Mouse (Mus musculus): ENCODE data around the gene Dlg2. TPM values are rescaled to one million over a fixed set of nuclear protein-coding genes. Genes with fewer than 3 reads are reported as not detected.

Dlg2 gene
- polyA plus RNA-seq, 1 experiment, result 0.85 TPM

- Histone ChIP-seq H3K9ac (ENCODE audit: low read depth, poor library complexity, severe bottlenecking) (no peak overlapping the region), H3K27ac (ENCODE audit: insufficient read depth, low read length) (no peak overlapping the region), H3K27me3 (ENCODE audit: control insufficient read depth, insufficient read depth, low read length, poor library complexity, severe bottlenecking) (peaks cover 1% of the 10 kb centered on the region; the same call in 1 of the 2 replicates), H3K4me3 (ENCODE audit: low read depth, low read length) (no peak overlapping the region), H3K36me3 (ENCODE audit: control insufficient read depth, insufficient read depth, low read length, poor library complexity, severe bottlenecking) (no peaks in the 10 kb centered on the region), H3K4me1 (ENCODE audit: control insufficient read depth, insufficient read depth, low read length) (no peaks in the 10 kb centered on the region), H3K9me3 (replicated peaks; ENCODE audit: control insufficient read depth, insufficient read depth, low read length, poor library complexity, severe bottlenecking) (no peaks in the 10 kb centered on the region)
- no peak for TF ChIP-seq CTCF (IDR thresholded peaks at IDR 0.05; ENCODE audit: low read depth, low read length)
- TF ChIP-seq EP300 (IDR thresholded peaks at IDR 0.05; ENCODE audit: insufficient read depth, low read depth, low read length), result no peak
- no peak for TF ChIP-seq POLR2A (IDR thresholded peaks at IDR 0.05; ENCODE audit: insufficient read depth, low read length)
These were observed 410.7 kb downstream of the Dlg2 start for GRCm38 (mm10) chr7:90887007-90887720.

DNA sequence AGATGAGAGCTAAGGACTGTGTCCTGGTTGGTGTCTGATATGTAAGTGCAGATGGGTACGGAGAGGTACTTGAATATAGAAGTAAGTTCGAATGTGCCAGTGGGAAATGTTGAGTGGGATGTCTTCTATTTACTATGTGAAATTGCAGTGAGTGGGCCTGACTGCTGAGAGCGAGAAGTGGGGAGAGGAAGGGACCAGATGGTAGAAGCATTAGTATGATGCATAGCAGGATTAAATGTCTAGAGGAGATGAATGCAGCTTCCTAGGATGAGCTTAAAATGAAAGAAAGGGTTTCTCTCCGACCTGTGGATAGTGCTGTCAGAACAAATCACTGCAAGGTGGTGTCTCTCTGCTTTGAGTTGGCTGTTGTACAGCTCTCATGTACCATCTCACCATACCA lies 451.0 kb downstream of the Dlg2 start:
- H3K9me3 ChIP-seq (replicated peaks; ENCODE audit: control insufficient read depth, insufficient read depth, low read length, poor library complexity, severe bottlenecking), result no peaks in the 10 kb centered on the region
- no peak overlapping the region for H3K27ac ChIP-seq (ENCODE audit: insufficient read depth, low read length)
- no peaks in the 10 kb centered on the region for H3K27me3 ChIP-seq (ENCODE audit: control insufficient read depth, insufficient read depth, low read length, poor library complexity, severe bottlenecking)
- no peak overlapping the region for H3K9ac ChIP-seq (ENCODE audit: low read depth, poor library complexity, severe bottlenecking)
- no peak for TF ChIP-seq EP300 (IDR thresholded peaks at IDR 0.05; ENCODE audit: insufficient read depth, low read depth, low read length)
- TF ChIP-seq POLR2A (IDR thresholded peaks at IDR 0.05; ENCODE audit: insufficient read depth, low read length), result no peak
- TF ChIP-seq CTCF (IDR thresholded peaks at IDR 0.05; ENCODE audit: low read depth, low read length), result no peak
- H3K4me1 ChIP-seq (ENCODE audit: control insufficient read depth, insufficient read depth, low read length), result no peaks in the 10 kb centered on the region
- H3K4me3 ChIP-seq (ENCODE audit: low read depth, low read length), result no peak overlapping the region
- H3K36me3 ChIP-seq (ENCODE audit: control insufficient read depth, insufficient read depth, low read length, poor library complexity, severe bottlenecking), result no peaks in the 10 kb centered on the region

DNA sequence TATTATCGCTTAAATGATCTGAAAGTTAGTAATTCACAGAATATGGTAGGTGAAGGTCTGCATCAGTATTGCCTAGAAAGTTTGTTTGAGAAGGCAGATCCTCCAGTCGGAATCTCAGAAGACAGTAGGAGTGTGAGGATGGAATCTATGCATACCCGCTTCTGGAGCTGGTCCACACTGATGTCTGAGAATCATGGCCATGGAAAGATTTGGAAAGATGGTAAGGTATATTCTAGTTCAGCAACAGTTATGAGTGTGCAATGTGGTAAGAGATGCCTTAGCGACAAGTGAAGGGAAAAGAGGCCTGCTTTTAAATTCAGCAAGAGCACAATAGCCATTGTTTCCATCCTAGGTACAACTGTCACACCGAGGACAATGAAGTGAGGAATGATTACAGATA lies 464.3 kb downstream of the Dlg2 start:
- no peaks in the 10 kb centered on the region for H3K36me3 ChIP-seq (ENCODE audit: control insufficient read depth, insufficient read depth, low read length, poor library complexity, severe bottlenecking)
- H3K4me1 ChIP-seq (ENCODE audit: control insufficient read depth, insufficient read depth, low read length), result no peaks in the 10 kb centered on the region
- TF ChIP-seq EP300 (IDR thresholded peaks at IDR 0.05; ENCODE audit: insufficient read depth, low read depth, low read length) (no peak), POLR2A (IDR thresholded peaks at IDR 0.05; ENCODE audit: insufficient read depth, low read length) (no peak), CTCF (IDR thresholded peaks at IDR 0.05; ENCODE audit: low read depth, low read length) (no peak)
- no peak overlapping the region for H3K27ac ChIP-seq (ENCODE audit: insufficient read depth, low read length)
- H3K9me3 ChIP-seq (replicated peaks; ENCODE audit: control insufficient read depth, insufficient read depth, low read length, poor library complexity, severe bottlenecking), result no peaks in the 10 kb centered on the region
- no peak overlapping the region for H3K4me3 ChIP-seq (ENCODE audit: low read depth, low read length)
- no peaks in the 10 kb centered on the region for H3K27me3 ChIP-seq (ENCODE audit: control insufficient read depth, insufficient read depth, low read length, poor library complexity, severe bottlenecking)
- no peak overlapping the region for H3K9ac ChIP-seq (ENCODE audit: low read depth, poor library complexity, severe bottlenecking)

GRCm38 (mm10) chr7:90947073-90947472 lies 470.6 kb downstream of the Dlg2 start:
- TF ChIP-seq POLR2A (IDR thresholded peaks at IDR 0.05; ENCODE audit: insufficient read depth, low read length), result no peak
- no peak for TF ChIP-seq CTCF (IDR thresholded peaks at IDR 0.05; ENCODE audit: low read depth, low read length)
- TF ChIP-seq EP300 (IDR thresholded peaks at IDR 0.05; ENCODE audit: insufficient read depth, low read depth, low read length), result no peak
- H3K9me3 ChIP-seq (replicated peaks; ENCODE audit: control insufficient read depth, insufficient read depth, low read length, poor library complexity, severe bottlenecking), result no peaks in the 10 kb centered on the region
- no peak overlapping the region for H3K27ac ChIP-seq (ENCODE audit: insufficient read depth, low read length)
- no peaks in the 10 kb centered on the region for H3K4me1 ChIP-seq (ENCODE audit: control insufficient read depth, insufficient read depth, low read length)
- H3K36me3 ChIP-seq (ENCODE audit: control insufficient read depth, insufficient read depth, low read length, poor library complexity, severe bottlenecking), result no peaks in the 10 kb centered on the region
- H3K27me3 ChIP-seq (ENCODE audit: control insufficient read depth, insufficient read depth, low read length, poor library complexity, severe bottlenecking), result no peaks in the 10 kb centered on the region
- H3K4me3 ChIP-seq (ENCODE audit: low read depth, low read length), result no peak overlapping the region
- H3K9ac ChIP-seq (ENCODE audit: low read depth, poor library complexity, severe bottlenecking), result no peak overlapping the region

- TF ChIP-seq CTCF (IDR thresholded peaks at IDR 0.05; ENCODE audit: low read depth, low read length) (no peak), POLR2A (IDR thresholded peaks at IDR 0.05; ENCODE audit: insufficient read depth, low read length) (no peak), EP300 (IDR thresholded peaks at IDR 0.05; ENCODE audit: insufficient read depth, low read depth, low read length) (no peak)
- Histone ChIP-seq H3K4me1 (ENCODE audit: control insufficient read depth, insufficient read depth, low read length) (no peaks in the 10 kb centered on the region), H3K27ac (ENCODE audit: insufficient read depth, low read length) (no peak overlapping the region), H3K4me3 (ENCODE audit: low read depth, low read length) (no peak overlapping the region), H3K36me3 (ENCODE audit: control insufficient read depth, insufficient read depth, low read length, poor library complexity, severe bottlenecking) (no peaks in the 10 kb centered on the region), H3K27me3 (ENCODE audit: control insufficient read depth, insufficient read depth, low read length, poor library complexity, severe bottlenecking) (no peaks in the 10 kb centered on the region), H3K9me3 (replicated peaks; ENCODE audit: control insufficient read depth, insufficient read depth, low read length, poor library complexity, severe bottlenecking) (no peaks in the 10 kb centered on the region), H3K9ac (ENCODE audit: low read depth, poor library complexity, severe bottlenecking) (no peak overlapping the region)
These were observed 472.7 kb downstream of the Dlg2 start for GRCm38 (mm10) chr7:90949212-90949611.

DNA sequence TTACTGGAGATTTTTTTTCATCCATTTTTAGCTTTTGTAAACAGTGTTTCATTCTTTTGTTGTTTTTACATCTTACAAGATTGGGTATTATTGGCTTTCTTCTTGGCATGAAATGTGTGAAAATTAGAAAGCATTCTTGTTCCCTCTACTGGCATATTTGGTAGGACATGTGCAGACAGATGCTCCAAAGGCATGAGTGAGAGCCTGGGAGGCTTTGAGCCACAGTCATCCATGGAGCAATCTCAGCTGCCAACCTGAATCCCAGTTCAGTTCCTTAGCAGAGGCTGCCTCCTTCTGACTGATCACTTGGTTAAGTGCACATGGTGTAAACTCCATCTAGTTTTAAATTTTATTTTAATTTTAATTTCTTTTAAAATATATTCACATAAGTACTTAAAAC lies 500.8 kb downstream of the Dlg2 start:
- no peaks in the 10 kb centered on the region for H3K4me1 ChIP-seq (ENCODE audit: control insufficient read depth, insufficient read depth, low read length)
- H3K27me3 ChIP-seq (ENCODE audit: control insufficient read depth, insufficient read depth, low read length, poor library complexity, severe bottlenecking), result no peaks in the 10 kb centered on the region
- no peak overlapping the region for H3K27ac ChIP-seq (ENCODE audit: insufficient read depth, low read length)
- no peak overlapping the region for H3K9ac ChIP-seq (ENCODE audit: low read depth, poor library complexity, severe bottlenecking)
- H3K4me3 ChIP-seq (ENCODE audit: low read depth, low read length), result no peak overlapping the region
- no peaks in the 10 kb centered on the region for H3K36me3 ChIP-seq (ENCODE audit: control insufficient read depth, insufficient read depth, low read length, poor library complexity, severe bottlenecking)
- H3K9me3 ChIP-seq (replicated peaks; ENCODE audit: control insufficient read depth, insufficient read depth, low read length, poor library complexity, severe bottlenecking), result no peaks in the 10 kb centered on the region
- TF ChIP-seq POLR2A (IDR thresholded peaks at IDR 0.05; ENCODE audit: insufficient read depth, low read length) (no peak), EP300 (IDR thresholded peaks at IDR 0.05; ENCODE audit: insufficient read depth, low read depth, low read length) (no peak), CTCF (IDR thresholded peaks at IDR 0.05; ENCODE audit: low read depth, low read length) (no peak)

All from ES-Bruce4 (cell line).